Mouse (Mus musculus) stomach, postnatal 0 days (tissue): Measurements from ENCODE around the gene Xxylt1.

Experiments used
- CTCF ChIP-seq: IDR thresholded peaks from 2 replicates; pipeline ENCODE4 v1.5.1; 2016; ENCODE audit warnings: antibody characterized with exemption, low read depth, mild to moderate bottlenecking, moderate library complexity
- EP300 ChIP-seq: optimal IDR thresholded peaks from 2 replicates; pipeline ENCODE3; 2016; ENCODE audit warnings: antibody characterized with exemption

DNA sequence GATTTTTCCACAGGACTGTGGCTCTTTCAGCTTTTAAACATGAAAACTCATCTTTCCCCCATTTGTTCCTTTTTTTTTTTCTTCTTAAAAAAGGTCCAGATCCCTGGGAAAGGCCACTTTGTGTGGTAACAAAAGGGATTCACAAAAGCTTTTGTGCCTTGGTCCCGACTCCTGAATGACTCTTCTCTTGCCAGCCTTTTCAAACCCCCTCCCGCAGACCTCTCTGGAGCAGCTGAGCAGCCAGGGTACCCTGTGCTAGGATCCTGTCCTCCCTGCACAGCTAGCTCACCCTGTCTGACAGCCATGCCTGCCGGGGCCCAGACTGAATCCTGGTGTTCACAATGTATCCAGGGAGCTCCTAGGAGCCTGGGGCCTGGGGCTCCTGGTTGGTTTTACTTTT, 47.2 kb downstream of the Xxylt1 start:
- TF ChIP-seq CTCF (no peak), EP300 (no peak)
